Mouse (Mus musculus) heart, adult 2 months (tissue): ENCODE results near the gene Lrrc8a.
A peak's percentile ranks its signal among the peaks of the same experiment; 100 is the strongest.

ENCODE experiments used
- CTCF ChIP-seq: fragments of 200-600 bp; IDR thresholded peaks from 2 replicates; pipeline ENCODE4 v1.8.1; 2022; ENCODE audit warnings: antibody characterized with exemption, mild to moderate bottlenecking, moderate library complexity
- EP300 ChIP-seq: fragments of 200-500 bp; IDR thresholded peaks from 2 replicates; pipeline ENCODE4 v1.6.1; 2011; ENCODE audit warnings: low read depth, low read length, control low read depth; ENCODE audit not compliant: insufficient read depth

GRCm38 (mm10) chr2:30262840-30263441 is 25.4 kb downstream of the Lrrc8a start:
- TF ChIP-seq EP300 (peak; percentile 91), CTCF (no peak)
